Mouse (Mus musculus) liver, postnatal 0 days (tissue): Measurements from ENCODE around the gene Lrfn5.

Experiments
- CTCF ChIP-seq: sonication (generic); IDR thresholded peaks from 2 replicates; pipeline ENCODE4 v1.5.1; 2016; ENCODE audit warnings: antibody characterized with exemption, low read depth
- EP300 ChIP-seq: IDR thresholded peaks from 2 replicates; pipeline ENCODE4 v1.6.1; 2016; ENCODE audit warnings: antibody characterized with exemption, low read depth, mild to moderate bottlenecking

- TF ChIP-seq CTCF: no peak
- no peak for TF ChIP-seq EP300
Measured at GRCm38 (mm10) chr12:61607871-61608270, 84.9 kb downstream of the Lrfn5 start.
